Mouse (Mus musculus) lung, postnatal 10 days (tissue): ENCODE measurements around the gene Ebf3.

Source experiments
- DNase-seq: peaks from one replicate; pipeline ENCODE4 v3.0.0; 2021

Ebf3 gene

DNA sequence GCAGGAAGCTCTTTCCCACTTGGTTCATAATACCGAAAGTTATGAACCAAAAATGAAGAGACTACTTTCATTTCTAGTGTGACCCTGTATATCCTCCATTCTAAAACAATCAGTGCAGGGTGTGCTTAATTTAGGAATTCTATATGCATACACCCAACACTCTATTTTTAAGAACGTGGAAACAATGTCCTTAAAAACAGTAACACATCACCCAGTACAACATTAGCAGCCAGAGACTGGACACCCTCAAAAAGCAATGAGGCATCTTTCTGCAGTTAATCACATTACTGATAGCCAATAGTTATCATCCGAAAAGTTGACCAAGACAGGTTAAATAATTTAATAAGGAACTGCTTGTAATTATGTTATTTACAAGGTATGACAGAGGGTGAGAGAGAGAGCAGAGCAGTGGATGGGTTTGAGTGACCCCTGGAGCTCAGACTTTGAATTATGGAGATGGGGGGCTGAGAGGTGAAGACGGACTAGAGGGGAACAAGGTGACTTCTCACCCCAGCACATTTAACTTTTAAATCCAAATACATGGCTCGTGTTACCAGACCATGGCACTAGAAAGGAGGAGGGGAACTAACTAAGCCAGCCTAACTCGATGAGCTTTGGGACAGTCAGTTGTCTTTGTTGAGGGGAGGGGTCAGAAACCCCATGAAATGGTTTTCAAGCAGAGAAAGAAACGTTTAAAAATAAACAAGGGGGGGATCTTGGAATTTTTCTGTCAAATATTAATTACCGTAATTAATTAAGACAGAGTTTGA lies 2.7 kb downstream of the Ebf3 start:
- DNase-seq = no peak

DNA sequence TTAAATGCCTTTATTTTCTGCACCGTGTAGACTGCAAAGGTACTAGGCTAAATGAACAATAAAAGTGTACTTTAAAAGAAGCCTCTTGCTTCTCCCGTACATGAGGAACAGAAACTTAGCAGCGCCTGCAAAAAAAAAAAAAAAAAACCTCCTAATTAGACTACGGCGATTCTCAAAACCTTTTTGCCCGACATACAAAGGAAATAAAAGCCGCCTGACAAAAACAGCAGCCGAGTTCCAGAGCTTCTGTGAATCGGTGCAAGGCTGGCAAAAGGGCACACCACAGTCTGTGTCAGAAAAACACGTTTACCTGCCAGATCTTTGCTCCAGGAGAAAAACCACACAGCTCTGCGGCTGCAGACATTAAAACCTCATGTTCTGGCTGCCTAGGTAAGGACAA lies 3.4 kb downstream of the Ebf3 start:
- DNase-seq = no peak

DNA sequence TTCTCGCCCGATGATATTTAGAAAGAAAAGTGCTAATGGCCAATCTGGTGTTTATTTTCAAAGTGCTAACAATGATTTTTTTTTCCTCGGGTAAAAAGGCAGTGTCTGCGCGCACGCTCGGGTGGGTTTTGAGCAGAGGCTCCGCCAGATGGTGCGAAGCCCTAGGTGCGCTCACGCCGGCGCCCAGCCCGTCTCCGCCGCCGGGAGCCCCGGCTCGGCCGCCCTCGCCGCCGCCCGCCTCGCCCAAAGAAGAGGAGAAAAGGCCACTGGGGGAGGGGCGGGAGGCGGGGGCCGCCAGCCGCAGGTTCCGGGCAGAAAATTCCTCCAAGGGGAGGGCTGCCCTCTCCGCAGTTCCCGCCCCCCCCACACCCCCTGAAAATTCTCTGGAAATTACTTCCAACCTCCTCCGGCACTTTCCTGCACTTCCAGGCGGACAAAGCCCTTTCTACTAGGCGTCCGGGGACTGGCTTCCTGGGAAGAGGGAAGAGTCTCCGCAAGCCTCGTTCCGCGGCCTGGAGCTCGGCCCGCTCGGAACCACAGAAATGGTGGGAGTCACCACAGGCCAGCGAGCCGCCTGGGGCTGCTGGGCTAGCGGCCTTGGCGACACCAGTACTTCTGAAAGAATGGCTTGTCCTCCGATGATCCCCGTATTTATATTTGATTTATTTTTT lies 4.0 kb downstream of the Ebf3 start:
- no peak for DNase-seq

DNA sequence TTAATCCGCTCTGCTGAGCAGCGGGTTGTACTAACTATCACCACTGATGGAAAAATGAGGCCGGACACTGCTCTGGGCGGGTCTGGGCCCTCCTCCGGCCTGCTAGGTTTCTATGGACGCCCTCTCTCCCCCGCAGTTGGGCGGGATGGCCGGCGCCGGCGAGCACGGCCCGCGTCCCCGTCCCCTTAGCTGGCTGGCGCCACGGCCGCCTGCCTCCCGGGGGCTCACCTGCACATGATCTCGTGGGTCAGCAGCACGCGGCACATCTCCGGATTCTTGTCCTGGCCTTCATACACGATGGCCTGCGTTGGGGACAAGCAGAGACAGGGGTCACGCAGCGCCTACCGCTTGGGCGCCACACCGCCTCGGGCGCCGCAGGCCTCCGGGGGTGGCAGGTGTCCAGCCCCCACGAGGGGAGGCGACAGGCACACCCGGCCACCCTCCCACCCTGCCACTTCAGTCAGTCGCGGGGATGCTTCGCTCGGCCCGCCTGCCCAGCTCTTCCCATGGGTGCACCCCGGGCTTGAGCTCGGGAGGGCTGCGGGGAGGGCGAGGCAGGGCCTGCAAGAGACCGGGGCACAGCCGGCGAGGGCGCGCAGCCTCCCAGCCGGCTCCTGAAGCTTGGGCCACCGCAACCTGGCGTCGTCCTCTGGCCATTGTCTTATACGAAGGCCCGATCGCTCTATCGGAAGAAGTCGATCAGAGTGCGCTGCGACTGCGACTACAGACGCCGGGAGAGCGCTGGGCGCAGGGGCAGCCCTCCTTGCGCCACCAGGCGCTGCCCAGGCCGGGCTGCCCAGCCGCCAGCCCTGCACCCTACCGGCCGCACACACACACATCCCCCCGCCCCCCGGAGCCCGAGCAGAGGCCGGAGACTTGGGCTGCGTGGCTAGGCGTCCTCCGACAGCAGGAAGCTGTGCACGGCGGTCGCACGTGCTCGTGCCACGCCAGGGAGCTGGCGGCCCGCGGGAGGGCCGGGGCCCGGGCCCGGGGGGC lies 4.9 kb downstream of the Ebf3 start:
- no peak for DNase-seq

DNA sequence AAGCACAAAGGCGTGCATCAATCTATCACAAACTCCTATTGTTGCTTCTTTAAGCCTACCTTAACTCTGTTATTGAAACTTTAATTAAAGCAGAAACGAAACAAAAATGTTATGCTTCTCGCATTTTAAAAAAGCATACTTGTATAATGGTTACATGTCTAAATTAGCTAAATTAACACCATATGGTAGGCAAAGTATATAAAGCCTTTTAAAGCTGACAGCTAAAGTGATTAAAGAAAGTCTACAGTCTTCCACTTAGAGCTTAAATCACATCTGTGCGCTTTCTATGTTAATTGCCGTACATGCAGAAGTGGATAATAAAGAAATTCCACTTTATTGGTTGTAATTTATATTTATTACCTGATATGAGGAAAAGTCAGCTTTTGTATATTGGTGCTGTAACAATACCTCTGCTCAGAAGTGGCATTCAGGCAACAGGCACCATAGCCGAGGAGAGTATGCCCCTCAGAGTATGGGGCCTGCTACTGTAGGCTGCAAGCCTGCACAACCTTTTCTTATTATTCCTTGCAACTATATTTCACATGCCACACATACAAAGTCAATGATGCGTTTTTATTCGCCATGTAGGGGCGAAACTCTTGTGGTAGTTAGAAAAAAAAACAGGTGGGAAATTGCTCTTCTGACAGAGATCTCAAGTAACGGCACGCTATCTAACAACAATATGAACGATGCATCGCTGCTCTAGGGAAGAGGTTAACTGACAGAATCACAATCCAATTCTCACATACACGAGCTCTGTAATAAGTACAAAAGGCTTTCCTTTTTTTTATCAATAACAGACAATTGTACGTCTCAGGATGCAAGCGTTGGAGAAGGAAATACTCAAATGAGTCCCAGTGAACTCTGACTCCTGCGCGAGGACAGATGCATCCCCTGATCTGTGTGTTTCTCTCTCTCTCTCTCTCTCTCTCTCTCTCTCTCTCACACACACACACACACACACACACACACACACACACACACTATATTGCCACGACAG lies 5.9 kb downstream of the Ebf3 start:
- no peak for DNase-seq

DNA sequence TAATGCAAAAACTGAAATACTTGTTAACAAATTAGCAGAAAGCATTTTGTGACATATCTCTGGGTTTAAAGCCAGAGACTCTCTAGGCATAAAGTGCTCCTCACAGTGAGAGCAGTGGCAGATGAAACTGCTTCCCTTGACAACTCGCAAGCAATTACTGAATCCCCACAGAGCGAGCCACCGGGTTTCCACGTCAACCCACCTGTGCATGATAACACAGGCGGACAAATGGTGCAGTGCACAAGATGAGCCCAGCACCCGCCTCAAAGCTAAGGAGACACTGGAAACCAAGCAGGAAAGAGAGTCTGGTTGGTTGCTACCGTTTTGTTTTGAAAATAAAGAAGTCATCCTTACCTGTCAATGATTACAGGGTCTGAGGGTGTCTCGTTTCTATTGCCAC lies 7.1 kb downstream of the Ebf3 start:
- DNase-seq = no peak

DNA sequence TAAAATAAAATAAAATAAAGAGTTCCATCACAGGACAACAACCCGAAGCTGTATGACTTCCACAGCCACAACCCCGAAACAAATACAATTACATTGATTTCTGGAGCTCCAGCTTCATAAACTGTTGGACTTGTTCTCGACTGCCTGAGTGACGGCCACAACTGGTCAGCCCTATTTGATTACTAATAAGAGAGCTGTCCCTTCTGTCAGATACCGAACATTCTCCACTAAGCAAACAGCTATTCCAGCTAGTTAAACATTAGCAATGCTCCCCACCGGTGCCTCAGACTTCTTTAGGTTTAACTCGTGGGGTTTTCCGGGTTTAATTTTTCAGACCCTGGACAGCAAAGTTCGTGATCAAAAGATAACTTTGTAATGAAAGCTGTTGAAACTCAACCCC lies 8.1 kb downstream of the Ebf3 start:
- DNase-seq = no peak

DNA sequence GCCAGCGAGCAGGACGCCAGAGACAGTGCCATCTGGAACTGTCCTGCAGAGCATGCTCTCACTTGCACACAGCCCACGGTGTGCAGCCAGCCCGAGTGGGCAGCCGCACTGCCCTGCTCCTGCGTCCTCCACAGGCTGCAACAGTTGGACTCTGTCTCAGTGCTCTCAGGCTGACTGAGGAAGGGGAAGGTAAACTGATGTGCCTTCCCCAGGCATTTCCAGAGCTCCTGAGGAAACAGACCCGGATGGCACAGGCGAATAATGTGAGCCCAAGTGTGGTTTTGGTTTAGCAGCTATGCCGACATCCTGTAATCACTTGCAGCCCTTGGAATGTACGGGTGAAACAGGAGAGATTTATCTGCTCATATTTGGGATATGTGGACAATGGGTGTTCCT lies 10.5 kb downstream of the Ebf3 start:
- DNase-seq = no peak

DNA sequence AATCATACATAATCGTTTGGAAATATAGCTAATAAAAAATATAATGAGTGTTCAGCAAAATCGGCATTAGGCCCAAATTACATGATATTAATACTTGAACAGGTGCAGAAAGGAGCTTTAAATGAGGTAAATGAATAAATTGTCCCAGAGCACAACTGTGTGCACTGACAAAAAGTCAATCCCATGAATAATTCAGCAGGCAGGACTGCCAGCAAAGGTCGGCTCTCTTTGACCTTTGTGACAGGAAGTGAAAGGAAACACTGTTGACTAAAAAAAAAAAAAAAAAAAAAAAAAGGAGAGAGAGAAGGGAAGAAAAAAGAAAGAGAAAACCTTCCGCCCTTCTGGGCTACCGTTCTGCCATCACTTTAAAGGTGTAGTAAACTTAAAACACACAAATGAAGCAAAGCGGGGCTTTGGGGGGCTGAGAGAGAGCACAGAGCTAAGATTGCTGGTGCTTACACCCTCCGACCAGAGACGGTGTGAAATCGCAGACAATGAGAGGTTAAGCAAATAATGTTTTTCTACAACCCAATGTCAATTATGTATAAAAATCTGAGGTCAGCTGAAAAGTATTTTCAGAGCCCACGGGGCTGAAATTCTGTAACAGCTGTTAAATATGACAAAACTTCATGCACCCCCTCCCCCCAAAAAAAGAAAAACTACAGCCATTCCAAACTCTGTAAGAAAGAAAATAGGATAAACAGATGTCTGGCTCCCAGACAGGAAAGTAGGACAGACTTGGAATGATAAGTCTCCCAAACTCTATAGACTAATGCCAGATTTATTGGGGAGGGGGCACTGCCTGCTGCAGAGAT lies 11.1 kb downstream of the Ebf3 start:
- no peak for DNase-seq

DNA sequence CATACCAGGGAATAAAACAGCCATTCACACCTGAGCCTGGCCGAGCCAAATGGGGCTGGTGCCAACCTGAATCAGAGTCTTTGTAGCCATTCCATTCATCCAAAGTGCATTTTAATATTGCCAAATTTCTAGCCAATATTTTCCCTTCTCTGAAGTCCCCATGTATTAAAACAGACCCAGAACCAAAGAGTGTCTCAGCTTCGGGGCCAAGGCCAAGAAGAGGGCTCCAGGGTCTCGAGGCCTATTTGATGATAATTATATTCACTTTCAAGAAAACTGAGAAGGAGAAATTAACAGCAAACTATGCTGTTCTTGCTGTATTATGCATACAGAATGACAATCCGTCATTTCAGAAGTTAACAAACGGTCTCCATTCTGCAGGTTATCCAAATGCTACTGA lies 12.1 kb downstream of the Ebf3 start:
- no peak for DNase-seq

DNA sequence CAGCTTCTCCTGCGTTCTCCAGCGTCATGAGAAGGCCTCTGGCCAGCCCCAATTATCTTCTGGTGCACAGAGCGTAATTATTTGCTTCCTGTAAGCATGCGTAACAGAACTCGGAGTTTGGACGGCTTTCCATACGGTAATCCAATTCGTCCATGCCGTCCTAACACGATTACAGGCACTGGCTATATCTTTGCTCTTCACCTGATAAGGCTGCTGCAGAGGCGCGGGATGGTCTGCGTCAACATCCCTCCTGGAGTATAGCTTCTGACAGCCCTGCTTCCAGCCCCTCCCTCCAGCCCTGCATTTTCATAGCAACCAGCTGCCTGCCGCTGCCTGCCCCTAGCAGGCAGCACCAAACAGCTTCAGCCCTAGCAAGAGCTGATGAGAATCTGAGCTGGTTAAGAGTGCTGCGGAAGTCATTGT lies 12.9 kb downstream of the Ebf3 start:
- DNase-seq = no peak

DNA sequence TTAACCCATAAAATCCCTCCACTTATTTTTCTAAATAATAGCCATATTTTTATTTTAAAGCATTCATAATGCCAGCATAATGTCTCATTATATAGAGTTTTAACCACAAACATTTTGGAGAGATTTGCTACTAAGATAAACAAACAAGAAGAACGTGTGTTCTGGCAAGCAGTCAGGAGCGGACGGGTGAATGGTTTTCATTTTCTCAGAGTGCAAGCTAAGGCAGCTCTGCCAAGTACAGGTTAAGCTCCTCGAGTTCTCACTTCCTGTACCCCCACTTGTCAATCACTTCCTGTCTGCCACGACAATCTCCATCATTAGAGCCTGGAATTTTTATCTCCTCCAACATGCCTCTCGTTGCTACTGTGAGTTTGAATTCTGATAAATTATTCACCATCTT lies 13.4 kb downstream of the Ebf3 start:
- DNase-seq = no peak

DNA sequence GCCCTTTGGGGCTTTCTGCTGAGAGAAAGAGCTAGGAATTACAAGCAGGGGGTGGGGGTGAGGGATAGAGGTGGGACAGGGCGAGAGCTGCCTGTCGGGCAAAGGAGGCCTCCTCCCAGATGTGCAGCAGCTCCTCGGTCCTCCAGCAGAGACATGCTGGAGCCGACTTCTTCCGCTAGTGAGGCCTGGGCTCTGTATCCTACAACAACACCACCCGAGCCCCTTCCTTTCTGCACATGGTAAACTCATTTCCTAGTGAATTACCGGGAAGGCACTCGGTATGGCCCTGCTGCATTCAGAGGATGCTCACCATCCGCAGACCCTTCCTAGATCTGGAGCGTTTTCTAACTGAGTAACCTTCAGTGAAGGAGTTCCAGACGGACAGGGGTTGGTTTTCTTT lies 14.1 kb downstream of the Ebf3 start:
- no peak for DNase-seq

DNA sequence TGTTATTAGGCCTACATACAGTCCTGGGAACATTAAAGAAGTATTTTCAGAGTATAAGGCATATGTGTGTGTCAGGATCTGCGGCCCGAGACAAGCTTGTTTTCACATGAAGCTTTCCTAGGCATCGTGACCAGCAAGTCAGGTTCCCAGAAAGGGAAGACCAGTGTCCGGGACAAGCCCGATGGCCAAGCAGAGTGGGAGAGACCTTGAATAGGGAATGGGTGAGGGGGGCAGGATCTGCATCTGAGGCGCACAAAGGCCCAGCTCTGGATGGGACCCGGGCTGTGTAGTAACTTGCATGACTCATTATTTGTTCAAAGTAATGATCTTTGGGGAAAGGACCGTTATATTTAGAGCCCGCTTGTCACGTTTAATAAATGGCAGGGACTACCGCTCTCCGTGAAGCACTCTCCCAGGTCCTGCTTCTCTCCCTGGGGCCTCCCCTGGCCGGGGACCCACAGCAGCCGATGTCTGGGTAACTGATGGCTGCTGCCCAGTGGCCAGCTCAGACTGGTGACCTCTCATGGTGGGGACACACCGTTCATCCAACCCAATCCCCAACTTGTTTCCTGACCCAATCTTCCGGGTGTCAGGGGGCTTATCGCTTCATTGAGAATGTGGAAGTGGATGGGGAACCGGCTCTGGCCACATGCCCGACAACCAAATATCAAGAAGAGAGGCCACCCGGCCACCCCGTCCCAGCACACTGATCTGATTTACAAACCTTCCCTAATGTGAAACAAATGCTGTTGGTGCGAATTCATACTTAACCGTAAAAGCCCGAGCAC lies 16.5 kb downstream of the Ebf3 start:
- DNase-seq = no peak

DNA sequence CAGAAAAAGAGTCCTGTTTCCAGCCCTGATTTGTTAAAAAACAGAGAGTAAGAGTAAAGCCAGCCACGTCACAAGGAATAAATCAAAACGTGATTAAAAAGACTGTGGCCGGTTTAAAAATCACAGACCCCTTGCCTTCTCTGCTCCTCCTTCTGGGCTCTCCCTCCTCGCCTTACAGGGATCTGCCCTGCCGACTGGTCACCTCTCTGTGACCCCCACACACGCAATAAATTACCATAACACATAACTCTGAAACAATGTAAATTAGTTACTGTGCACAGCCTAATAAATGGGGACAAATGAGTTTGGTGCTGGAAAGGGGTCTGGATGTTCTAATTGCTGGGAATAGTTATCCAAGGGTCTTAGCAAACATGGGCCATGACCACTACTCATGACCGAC lies 17.1 kb downstream of the Ebf3 start:
- DNase-seq = no peak

DNA sequence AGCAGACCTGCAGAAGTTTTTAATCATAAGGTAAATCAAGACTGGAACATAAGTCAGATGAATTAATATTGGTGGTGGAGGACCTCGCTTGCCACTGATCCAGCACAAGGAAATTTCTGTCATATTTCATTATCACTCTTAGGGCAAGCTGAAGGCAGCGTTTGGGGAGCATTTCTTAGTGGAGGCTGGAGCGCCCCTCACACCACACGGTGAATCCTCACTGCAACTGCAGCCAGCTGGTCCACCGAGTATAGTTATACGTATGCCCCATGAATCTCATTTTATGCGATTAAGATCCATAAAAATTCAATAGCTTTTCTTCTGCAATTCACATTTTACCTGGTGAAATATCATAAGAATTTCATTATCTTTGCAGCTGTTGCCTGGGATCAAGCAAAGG lies 18.6 kb downstream of the Ebf3 start:
- no peak for DNase-seq

DNA sequence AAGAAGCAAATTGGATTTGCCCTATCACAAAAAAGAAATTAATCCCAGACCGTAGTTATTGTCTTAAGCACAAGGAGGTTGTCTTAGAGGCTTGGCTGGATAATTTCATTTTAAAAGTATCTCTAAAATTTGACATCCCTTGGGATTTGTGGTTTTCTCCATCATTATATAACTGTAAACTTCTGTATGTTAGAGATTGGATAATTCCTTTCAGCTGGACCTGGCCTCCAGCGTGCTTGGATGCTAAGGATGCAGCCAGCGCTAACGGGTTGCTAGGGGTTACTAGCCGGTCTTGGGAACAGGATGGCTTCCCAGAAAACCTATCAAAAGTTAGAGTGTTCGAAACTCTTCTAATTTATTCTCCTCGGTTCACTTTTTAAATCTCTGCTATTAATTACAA lies 19.8 kb downstream of the Ebf3 start:
- DNase-seq = no peak

DNA sequence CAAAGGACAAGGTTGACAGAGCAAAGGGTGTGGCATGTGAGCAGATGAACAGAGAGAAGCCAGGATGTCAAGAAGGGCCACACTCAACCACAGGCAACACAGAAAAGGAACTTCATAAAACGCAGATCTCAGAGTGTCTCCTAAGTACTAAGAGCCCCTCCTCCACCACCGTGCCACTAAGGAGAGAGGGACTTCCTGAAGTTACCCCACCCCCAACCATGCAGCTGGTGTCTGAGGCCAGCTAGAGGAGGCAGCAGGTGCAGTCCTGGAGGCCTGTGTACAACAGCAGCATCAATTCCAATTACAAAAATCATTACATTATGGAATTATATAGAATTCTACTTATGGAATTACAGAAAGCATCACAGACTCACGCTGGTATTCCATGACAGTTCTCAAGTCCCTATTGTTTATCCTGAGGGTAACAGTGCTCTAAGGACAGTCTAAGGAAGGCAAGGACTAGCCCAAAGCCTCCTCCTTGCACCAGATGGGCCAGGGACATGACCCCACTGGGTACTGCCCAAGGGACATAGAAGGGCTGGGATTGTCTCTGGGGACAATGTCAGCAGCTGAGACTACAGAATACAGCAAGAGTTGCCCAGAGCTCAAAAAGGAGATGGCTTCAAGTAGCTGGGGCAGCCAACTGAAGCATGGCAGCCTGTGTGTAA lies 24.8 kb downstream of the Ebf3 start:
- no peak for DNase-seq

DNA sequence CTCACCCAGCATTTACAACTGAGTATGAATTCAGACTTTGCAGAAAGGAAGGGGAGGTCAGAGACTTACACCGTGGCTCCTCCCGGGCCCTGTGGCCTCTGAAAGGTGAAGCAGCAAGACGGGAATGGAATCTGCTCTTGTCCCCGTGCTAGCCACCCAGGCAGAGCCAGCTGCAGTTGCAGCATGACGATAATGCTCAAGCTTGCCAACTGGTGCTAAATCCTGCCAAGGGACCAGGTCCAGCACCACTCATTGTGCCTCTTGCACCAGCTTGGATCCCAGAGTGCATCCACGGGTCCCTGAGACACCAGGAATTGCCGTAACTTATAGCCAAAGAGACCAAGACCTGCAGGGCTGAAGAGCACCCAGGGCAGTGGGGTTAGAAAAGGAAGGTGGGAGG lies 36.1 kb downstream of the Ebf3 start:
- no peak for DNase-seq

DNA sequence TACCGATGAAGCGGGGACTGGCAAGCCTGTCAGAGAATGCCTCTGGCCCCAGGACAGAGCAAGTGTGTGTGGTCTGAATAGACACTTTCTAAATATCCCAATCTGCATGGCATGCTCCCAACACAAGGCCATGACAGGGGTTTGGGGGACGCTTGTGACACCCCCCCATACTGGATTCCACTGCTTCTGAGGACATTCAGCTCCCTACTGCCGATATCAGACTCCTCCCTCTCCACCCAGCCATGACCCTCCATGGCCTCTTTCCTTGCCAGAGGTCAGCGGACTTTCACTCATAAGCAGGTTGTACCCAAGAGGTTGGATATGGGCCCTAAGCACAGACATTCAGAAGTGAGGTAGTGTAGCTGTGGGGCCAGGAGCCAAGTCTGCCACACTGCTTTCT lies 36.5 kb downstream of the Ebf3 start:
- no peak for DNase-seq
